Mouse (Mus musculus) heart, postnatal 0 days (tissue): ENCODE data around the gene Ints3. TPM values are rescaled to one million over a fixed set of nuclear protein-coding genes. Genes with fewer than 3 reads are reported as not detected.

Source experiments
- ATAC-seq: fragments of 200-750 bp; cut with Nextera tagmentation; 2 replicates; pipeline ENCODE4 v1.8.0; 2017; ENCODE audit warnings: low read depth, moderate number of reproducible peaks, moderate library complexity; ENCODE audit not compliant: insufficient read depth
- DNase-seq: peaks from one replicate; pipeline ENCODE4 v3.0.0-alpha.2; 2016; ENCODE audit warnings: low spot score
- H3K27ac ChIP-seq: fragments of 300-500 bp; sonication (generic); 2 replicates; pipeline ENCODE4 v1.5.1; 2014; ENCODE audit warnings: low read depth, mild to moderate bottlenecking
- H3K27me3 ChIP-seq: fragments of 300-500 bp; sonication (generic); 2 replicates; pipeline ENCODE4 v1.6.1; 2014; ENCODE audit warnings: low read length, mixed read lengths; ENCODE audit not compliant: control insufficient read depth, insufficient read depth
- H3K36me3 ChIP-seq: fragments of 300-500 bp; sonication (generic); replicated peaks from 2 replicates; pipeline ENCODE4 v1.6.1; 2014; ENCODE audit warnings: low read length, mixed read lengths; ENCODE audit not compliant: control insufficient read depth, insufficient read depth
- H3K4me1 ChIP-seq: fragments of 300-500 bp; sonication (generic); 2 replicates; pipeline ENCODE4 v1.6.1; 2014; ENCODE audit warnings: antibody characterized with exemption; ENCODE audit not compliant: control insufficient read depth, insufficient read depth
- H3K4me2 ChIP-seq: fragments of 300-500 bp; sonication (generic); 2 replicates; pipeline ENCODE4 v1.6.1; 2014; ENCODE audit warnings: low read depth, mild to moderate bottlenecking, low read length, moderate library complexity
- H3K4me3 ChIP-seq: fragments of 300-500 bp; sonication (generic); 2 replicates; pipeline ENCODE4 v1.5.1; 2014; ENCODE audit warnings: low read depth, low read length
- H3K9ac ChIP-seq: fragments of 300-500 bp; sonication (generic); replicated peaks from 2 replicates; pipeline ENCODE4 v1.6.1; 2014; ENCODE audit warnings: low read depth, low read length, mixed read lengths
- H3K9me3 ChIP-seq: fragments of 300-500 bp; sonication (generic); replicated peaks from 2 replicates; pipeline ENCODE4 v1.6.1; 2016; ENCODE audit warnings: low read length; ENCODE audit not compliant: control insufficient read depth
- CTCF ChIP-seq: IDR thresholded peaks from 2 replicates; pipeline ENCODE4 v1.5.1; 2016; ENCODE audit warnings: antibody characterized with exemption, control low read depth, low read depth
- EP300 ChIP-seq: IDR thresholded peaks from 2 replicates; pipeline ENCODE4 v1.6.1; 2016; ENCODE audit warnings: antibody characterized with exemption, low read depth
- WGBS: fragments of 180-500 bp; shearing (Covaris S2); extraction: QIAGEN DNeasy Blood & Tissue Kit; methylation state at CpG from one replicate; pipeline ENCODE4 v1.1.7; 2014; 5-methylcytosine and 5-hydroxymethylcytosine counted together
- polyA plus RNA-seq: library from polyadenylated mRNA; unstranded; fragments of >200 nt; fragmentation: Nextera tagmentation; extraction: Ambion mirVana; gene quantifications from 2 replicates; pipeline ENCODE4 v1.2.1, GENCODE M21; 2015
- total RNA-seq: library from RNA; depleted of rRNA; stranded (reverse); fragments of >200 nt; gene quantifications from 2 replicates; pipeline ENCODE4 v1.2.3, GENCODE M21; 2014; ENCODE audit warnings: low replicate concordance

The Ints3 gene
- total and polyA plus RNA-seq, 2 experiments from 2014 or later = 7.8 to 26.1 TPM

DNA sequence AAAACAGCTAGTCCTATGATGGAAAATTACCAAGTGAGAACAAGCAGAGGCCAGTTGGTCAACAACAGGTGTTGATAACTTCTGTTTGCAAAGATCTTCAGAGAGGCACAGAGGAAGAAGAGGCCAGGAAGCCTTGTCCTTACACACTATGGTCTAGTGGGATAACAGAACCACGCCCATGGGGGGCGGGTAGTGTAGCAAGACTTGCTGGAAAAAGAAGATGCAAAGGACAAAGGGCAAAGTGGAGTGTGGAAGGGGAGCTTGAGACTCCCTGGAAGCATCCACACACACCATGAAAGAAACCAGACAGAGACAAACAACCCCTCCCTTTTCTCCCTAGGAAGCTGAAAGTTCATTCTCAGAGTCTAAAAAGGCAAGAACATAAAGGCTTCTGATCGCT is 3.8 kb downstream of the Ints3 start:
- ATAC-seq (no peak), DNase-seq (no peak)
- Histone ChIP-seq H3K4me3 (no peak overlapping the region), H3K27ac (no peak overlapping the region), H3K9me3 (no peaks in the 10 kb centered on the region), H3K4me1 (peaks cover 34% of the 10 kb centered on the region), H3K27me3 (no peaks in the 10 kb centered on the region), H3K9ac (no peak overlapping the region), H3K36me3 (0 out of 2 replicates have a peak, but pooled peaks cover 7% of the 10 kb centered on the region), H3K4me2 (no peak overlapping the region)
- no peak for TF ChIP-seq CTCF
- TF ChIP-seq EP300 = no peak
- WGBS = 89% methylated on average over 3 of the region's 3 CpGs

DNA sequence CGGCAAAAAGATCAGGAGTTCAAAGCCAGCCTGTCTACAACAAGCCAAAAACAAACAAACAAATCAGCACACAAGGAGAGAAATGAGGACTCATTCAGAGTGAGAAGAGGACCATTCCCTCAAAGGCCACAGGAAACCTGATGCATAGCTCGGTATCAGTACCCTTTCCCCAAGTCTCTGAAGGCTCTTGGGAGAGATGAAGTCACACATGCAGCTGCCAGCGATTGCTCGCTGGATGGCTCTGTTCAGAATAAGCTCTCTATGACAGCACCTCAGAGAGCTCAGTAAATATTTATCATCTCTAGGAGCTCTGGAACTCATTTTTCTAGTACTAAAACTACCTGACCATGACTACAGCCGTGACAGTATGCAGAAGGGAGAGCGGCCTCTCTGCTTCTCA is 5.2 kb downstream of the Ints3 start:
- WGBS = 61% methylated on average over 6 of the region's 6 CpGs
- no peaks in the 10 kb centered on the region for H3K9me3 ChIP-seq
- H3K9ac ChIP-seq = no peak overlapping the region
- no peaks in the 10 kb centered on the region for H3K27me3 ChIP-seq
- no peak overlapping the region for H3K4me2 ChIP-seq
- H3K4me1 ChIP-seq = peaks cover 34% of the 10 kb centered on the region
- ATAC-seq (no peak), DNase-seq (no peak)
- no peak overlapping the region for H3K4me3 ChIP-seq
- TF ChIP-seq CTCF = no peak
- TF ChIP-seq EP300 = no peak
- peak overlapping the region; percentile 26; the same call in 1 of the 2 replicates for H3K27ac ChIP-seq
- peaks cover 12% of the 10 kb centered on the region for H3K36me3 ChIP-seq

DNA sequence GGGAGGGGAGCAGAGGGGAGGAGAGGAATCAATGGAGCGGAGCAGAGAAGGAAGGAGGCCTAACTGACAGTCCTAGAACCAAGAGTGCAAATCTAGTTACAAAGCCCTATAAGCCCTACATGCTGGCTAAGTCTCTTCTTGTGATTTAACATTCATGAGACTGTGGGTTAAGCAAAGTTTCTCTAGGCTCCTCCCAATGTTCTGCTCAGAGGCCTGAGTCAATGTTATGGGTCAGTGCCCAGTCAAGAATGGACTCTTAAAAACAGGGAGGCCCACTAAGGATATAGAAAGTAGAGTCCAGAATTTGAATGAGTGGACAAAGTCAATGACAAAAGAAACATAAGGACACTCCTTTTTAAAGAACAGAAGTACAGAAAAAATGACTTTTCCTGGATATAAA is 5.8 kb downstream of the Ints3 start:
- no peak overlapping the region for H3K4me3 ChIP-seq
- DNase-seq = no peak
- no peaks in the 10 kb centered on the region for H3K9me3 ChIP-seq
- no peak overlapping the region for H3K27ac ChIP-seq
- ATAC-seq = no peak
- no peak for TF ChIP-seq EP300
- no peak for TF ChIP-seq CTCF
- no peak overlapping the region for H3K4me2 ChIP-seq
- no peak overlapping the region for H3K9ac ChIP-seq
- peaks cover 32% of the 10 kb centered on the region for H3K4me1 ChIP-seq
- WGBS = 90% methylated on average over 1 of the region's 1 CpGs
- no peaks in the 10 kb centered on the region for H3K27me3 ChIP-seq
- H3K36me3 ChIP-seq = peaks cover 18% of the 10 kb centered on the region

DNA sequence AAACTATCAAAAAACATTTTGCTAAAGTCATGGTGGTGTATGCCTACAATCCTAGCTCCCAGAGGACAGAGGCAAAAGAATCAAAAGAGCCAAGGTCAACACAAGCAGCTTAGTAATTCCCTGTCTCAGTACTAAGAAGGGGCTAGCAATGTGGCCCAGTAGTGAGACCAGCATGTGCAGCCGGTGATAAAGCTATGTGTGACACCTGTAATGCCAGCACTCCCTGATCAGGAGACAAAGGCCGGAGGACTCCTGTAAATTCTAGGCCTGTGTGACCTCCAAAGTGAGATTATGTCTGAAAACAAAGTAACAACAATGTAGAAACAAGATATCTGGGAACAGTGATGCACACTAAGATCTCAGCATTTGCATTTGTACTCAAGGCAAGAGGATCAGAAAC is 7.9 kb downstream of the Ints3 start:
- WGBS = 81% methylated on average over 2 of the region's 2 CpGs
- Histone ChIP-seq H3K4me3 (no peak overlapping the region), H3K9me3 (no peaks in the 10 kb centered on the region), H3K27me3 (no peaks in the 10 kb centered on the region), H3K4me2 (no peak overlapping the region), H3K36me3 (peaks cover 29% of the 10 kb centered on the region), H3K4me1 (peaks cover 16% of the 10 kb centered on the region), H3K27ac (no peak overlapping the region; the same call in 1 of the 2 replicates), H3K9ac (no peak overlapping the region)
- DNase-seq = no peak
- no peak for TF ChIP-seq CTCF
- no peak for TF ChIP-seq EP300
- no peak for ATAC-seq

DNA sequence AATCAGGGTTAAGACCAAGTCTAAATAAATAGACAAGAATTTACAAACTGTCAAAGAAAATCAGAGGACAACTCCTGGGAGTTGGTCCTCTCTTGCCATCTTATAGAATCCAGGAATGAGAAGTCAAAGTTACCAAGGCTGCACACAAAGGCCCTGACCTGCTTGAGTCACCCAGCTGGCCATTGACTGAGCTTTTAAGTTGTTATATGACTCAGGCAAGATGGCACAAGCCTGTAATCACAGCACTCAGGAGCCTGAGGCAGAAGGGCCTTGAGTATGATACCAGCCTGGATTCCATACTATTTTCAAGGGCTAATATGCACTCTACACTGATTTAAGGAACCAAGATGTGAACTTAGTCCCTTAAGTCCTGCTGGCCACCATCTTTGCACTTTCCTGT is 9.9 kb downstream of the Ints3 start:
- Histone ChIP-seq H3K27ac (no peak overlapping the region), H3K27me3 (no peaks in the 10 kb centered on the region), H3K4me1 (0 out of 2 replicates have a peak, but pooled peaks cover under 1% of the 10 kb centered on the region), H3K4me3 (no peak overlapping the region), H3K9ac (no peak overlapping the region), H3K36me3 (peaks cover 48% of the 10 kb centered on the region), H3K9me3 (no peaks in the 10 kb centered on the region), H3K4me2 (no peak overlapping the region)
- TF ChIP-seq EP300 (no peak), CTCF (no peak)
- DNase-seq (no peak), ATAC-seq (no peak)

DNA sequence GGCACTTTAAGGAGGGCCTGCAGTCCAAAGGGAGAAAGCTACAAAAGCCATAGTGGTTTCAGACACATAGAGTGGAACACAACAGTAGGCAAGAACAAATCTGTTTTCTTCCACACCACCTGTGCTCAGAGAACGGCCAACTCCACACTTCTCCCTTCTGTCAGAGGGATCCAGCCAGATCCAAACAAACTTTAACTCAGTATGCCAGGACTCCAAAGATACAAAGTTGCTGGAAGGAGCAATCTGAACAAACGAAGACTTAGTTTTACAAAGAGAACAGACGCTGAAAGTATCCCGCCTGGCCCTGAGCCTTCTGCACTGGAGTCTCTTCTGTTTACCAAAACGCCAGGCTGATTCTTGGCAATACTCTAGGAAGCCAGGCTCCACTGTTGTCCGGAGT is 12.7 kb downstream of the Ints3 start:
- Histone ChIP-seq H3K36me3 (peaks cover 75% of the 10 kb centered on the region), H3K4me2 (no peak overlapping the region), H3K4me3 (no peak overlapping the region), H3K4me1 (no peaks in the 10 kb centered on the region), H3K9ac (no peak overlapping the region), H3K9me3 (no peaks in the 10 kb centered on the region), H3K27ac (no peak overlapping the region), H3K27me3 (no peaks in the 10 kb centered on the region)
- 91% methylated on average over 6 of the region's 6 CpGs for WGBS
- ATAC-seq (no peak), DNase-seq (no peak)
- no peak for TF ChIP-seq CTCF
- no peak for TF ChIP-seq EP300
